ENCODE assay signal across 12 mouse cellular contexts in genomic region chr10:60419624-60420023, GRCm38 (mm10). TPM values are rescaled to one million over a fixed set of nuclear protein-coding genes. Genes with fewer than 3 reads are reported as not detected.
DNase-seq lines count a peak whose midpoint lies in the region; ATAC-seq and TF ChIP-seq lines count a peak whose summit lies in the region.
"Had no signal": no experiment of that assay in that cellular context is flagged by ENCODE, and none has a peak within 500 bp of the region (broad histone marks: within the 10 kb centered on the region; RNA-seq: fewer than 3 reads in every experiment).

No protein-coding gene starts in this region.

- H3K36me3 ChIP-seq in liver, embryonic 14.5 days (replicated peaks; ENCODE audit: control insufficient read depth, insufficient read depth, low read depth) = no peaks in the 10 kb centered on the region
- no peaks in the 10 kb centered on the region for H3K36me3 ChIP-seq in liver, embryonic 11.5 days (ENCODE audit: control insufficient read depth, insufficient read depth, low read length)
- H3K36me3 ChIP-seq: embryonic facial prominence, embryonic 12.5 days; heart, embryonic 12.5 days; neural tube, embryonic 12.5 days had no signal

- H3K4me2 ChIP-seq in liver, embryonic 14.5 days (ENCODE audit: low read depth) = no peak overlapping the region
- no peak overlapping the region for H3K4me2 ChIP-seq in liver, embryonic 11.5 days
- H3K4me2 ChIP-seq: embryonic facial prominence, embryonic 12.5 days; heart, embryonic 12.5 days; neural tube, embryonic 12.5 days had no signal

- H3K4me3 ChIP-seq in liver, embryonic 14.5 days (ENCODE audit: insufficient read depth in 1 of 2, low read depth in 2 of 2, low read length in 2 of 2) = no peak overlapping the region
- H3K4me3 ChIP-seq in liver, embryonic 11.5 days (ENCODE audit: low read depth, low read length) = no peak overlapping the region
- no peak overlapping the region for H3K4me3 ChIP-seq in bone marrow, adult 2 months (replicated peaks; ENCODE audit: control insufficient read depth, low read depth, low read length)
- H3K4me3 ChIP-seq: embryonic facial prominence, embryonic 12.5 days; heart, embryonic 12.5 days; neural tube, embryonic 12.5 days had no signal

- 15% methylated on average over 4 of the region's 4 CpGs for WGBS in liver, embryonic 14.5 days (ENCODE audit: insufficient replicate concordance)
- WGBS in liver, embryonic 11.5 days = 20% methylated on average over 4 of the region's 4 CpGs
- 49% methylated on average over 4 of the region's 4 CpGs for WGBS in bone marrow, adult 2 months

- TF ChIP-seq EP300 in liver, embryonic 14.5 days (IDR thresholded peaks at IDR 0.05; ENCODE audit: low read depth) = no peak

- peak; percentile 54 for DNase-seq in CD4-positive, CD25-positive, alpha-beta regulatory T cell, adult 2 months (ENCODE audit: low read depth, low spot score)
- no peak for DNase-seq in liver, embryonic 14.5 days (ENCODE audit: low read depth in 3 of 3, low spot score in 3 of 3)
- DNase-seq in liver, embryonic 11.5 days (ENCODE audit: low spot score) = no peak
- DNase-seq in right cerebral cortex, postnatal 36 days (ENCODE audit: low spot score in 2 of 2) = no peak
- DNase-seq in Muller cell, postnatal 12 days (ENCODE audit: inconsistent ontology term) = no peak

- H3K27ac ChIP-seq in liver, embryonic 14.5 days = no peak overlapping the region
- H3K27ac ChIP-seq in liver, embryonic 11.5 days (ENCODE audit: low read depth, low read length) = no peak overlapping the region
- no peak overlapping the region for H3K27ac ChIP-seq in bone marrow, adult 2 months (ENCODE audit: control insufficient read depth, insufficient read depth, low read depth, low read length, poor library complexity)
- H3K27ac ChIP-seq: embryonic facial prominence, embryonic 12.5 days; neural tube, embryonic 12.5 days had no signal

- ATAC-seq in CD4-positive, CD25-positive, alpha-beta regulatory T cell, adult 4 months = no peak
- ATAC-seq in liver, embryonic 14.5 days (ENCODE audit: insufficient read depth) = no peak
- ATAC-seq in liver, embryonic 11.5 days (replicated peaks; ENCODE audit: low FRiP score) = no peak
- 0 out of 2 replicates have a peak, but pooled peaks have one; percentile 26 for ATAC-seq in megakaryocyte progenitor cell, adult 5-6 weeks (replicated peaks; ENCODE audit: poor library complexity)

- no peak overlapping the region for H3K9ac ChIP-seq in liver, embryonic 14.5 days (replicated peaks)
- no peak overlapping the region for H3K9ac ChIP-seq in liver, embryonic 11.5 days (ENCODE audit: low read depth, low read length)
- H3K9ac ChIP-seq: embryonic facial prominence, embryonic 12.5 days; heart, embryonic 12.5 days; neural tube, embryonic 12.5 days had no signal

- no peaks in the 10 kb centered on the region for H3K4me1 ChIP-seq in liver, embryonic 14.5 days (replicated peaks; ENCODE audit: control insufficient read depth in 2 of 2, insufficient read depth in 2 of 2, low read length in 1 of 2)
- no peaks in the 10 kb centered on the region for H3K4me1 ChIP-seq in liver, embryonic 11.5 days (replicated peaks; ENCODE audit: control insufficient read depth, insufficient read depth, low read length)
- H3K4me1 ChIP-seq in bone marrow, adult 2 months (ENCODE audit: control insufficient read depth, insufficient read depth, low read length) = no peaks in the 10 kb centered on the region; the same call in 1 of the 2 replicates
- H3K4me1 ChIP-seq: embryonic facial prominence, embryonic 12.5 days; heart, embryonic 12.5 days had no signal

- peak; percentile 87 for TF ChIP-seq CTCF in liver, embryonic 14.5 days (IDR thresholded peaks at IDR 0.05; ENCODE audit: low read depth)
- peak; percentile 70 for TF ChIP-seq CTCF in bone marrow, adult 2 months (IDR thresholded peaks at IDR 0.05; ENCODE audit: control insufficient read depth, insufficient read depth, low read length)

- TF ChIP-seq POLR2A in bone marrow, adult 2 months (IDR thresholded peaks at IDR 0.05; ENCODE audit: borderline replicate concordance, control insufficient read depth, low read depth, low read length) = no peak

- no peaks in the 10 kb centered on the region for H3K9me3 ChIP-seq in liver, embryonic 14.5 days (ENCODE audit: control insufficient read depth, low read length)
- H3K9me3 ChIP-seq in liver, embryonic 11.5 days (ENCODE audit: control insufficient read depth, low read length) = no peaks in the 10 kb centered on the region
- H3K9me3 ChIP-seq: embryonic facial prominence, embryonic 12.5 days; heart, embryonic 12.5 days; neural tube, embryonic 12.5 days had no signal

- H3K27me3 ChIP-seq in liver, embryonic 14.5 days (ENCODE audit: control insufficient read depth, insufficient read depth, low read length) = no peaks in the 10 kb centered on the region
- H3K27me3 ChIP-seq in liver, embryonic 11.5 days (replicated peaks; ENCODE audit: control insufficient read depth, insufficient read depth, low read length) = 0 out of 2 replicates have a peak, but pooled peaks cover 2% of the 10 kb centered on the region
- H3K27me3 ChIP-seq: neural tube, embryonic 12.5 days had no signal

RNA-seq across cellular contexts. Expression of gene Gm17455, which starts 20.1 kb away (rescaled TPM):
- polyA plus RNA-seq in CD4-positive, CD25-positive, alpha-beta regulatory T cell, adult 4 months (2017; shearing (Covaris generic)) = 1 to 10 TPM; 1.5 to 3.7 TPM
- not detected in 2 replicates for polyA plus RNA-seq in liver, embryonic 14.5 days (2012; rRNA removed)
- not detected in 2 replicates for polyA plus RNA-seq in liver, embryonic 14.5 days (2014; fragmentation: Nextera tagmentation; extraction: Ambion mirVana)
- polyA plus RNA-seq in liver, embryonic 11.5 days (2014; fragmentation: Nextera tagmentation; extraction: Ambion mirVana) = 0.44 TPM in 2 replicates
- 1.9 and 6.0 TPM in 2 replicates for polyA plus RNA-seq in bone marrow, adult 2 months (2011; ENCODE audit: insufficient read depth, insufficient read length, low replicate concordance, missing spikeins)
- 0.29 TPM in 1 of 2 replicates, not detected in the other for total RNA-seq in megakaryocyte progenitor cell, adult 5-6 weeks (2015)
- not detected in 2 replicates for total RNA-seq in megakaryocyte progenitor cell, adult 5-6 weeks (2017)
- total RNA-seq: megakaryocyte-erythroid progenitor cell, adult 5-6 weeks had no signal
